ENCODE assay signal across 8 mouse cellular contexts in genomic region chr8:128685507-128686428, GRCm38 (mm10). TPM values are rescaled to one million over a fixed set of nuclear protein-coding genes. Genes with fewer than 3 reads are reported as not detected.
DNase-seq lines count a peak whose midpoint lies in the region; ATAC-seq and TF ChIP-seq lines count a peak whose summit lies in the region.

Gene Itgb1 (plus strand): TSS chr8:128685654.

- intact Hi-C loops in heart, adult 2 months (cut with DNase I) = loop anchor here (1.0 to 10.0 kb wide), 5 partner anchors 23 to 331 kb away; partner anchors contain the start of gene Nrp1

- peak within 1 kb of the TSS; percentile 73 for H3K4me3 ChIP-seq in bone marrow, adult 2 months (replicated peaks; ENCODE audit: control insufficient read depth, low read depth, low read length)
- peak within 1 kb of the TSS; percentile 94 for H3K4me3 ChIP-seq in embryonic facial prominence, embryonic 14.5 days (ENCODE audit: low read depth, low read length)
- H3K4me3 ChIP-seq in heart, adult 2 months = peak within 1 kb of the TSS; percentile 74
- peak within 1 kb of the TSS; percentile 83 for H3K4me3 ChIP-seq in limb, embryonic 12.5 days (replicated peaks)
- peak within 1 kb of the TSS; percentile 93 for H3K4me3 ChIP-seq in midbrain, embryonic 14.5 days (replicated peaks; ENCODE audit: low read depth, low read length)

- no peaks in the 10 kb centered on the region; the same call in 1 of the 2 replicates for H3K4me1 ChIP-seq in bone marrow, adult 2 months (ENCODE audit: control insufficient read depth, insufficient read depth, low read length)
- H3K4me1 ChIP-seq in embryonic facial prominence, embryonic 14.5 days (ENCODE audit: control insufficient read depth, insufficient read depth, low read length) = peaks cover 10% of the 10 kb centered on the region
- H3K4me1 ChIP-seq in heart, adult 2 months (ENCODE audit: control insufficient read depth, insufficient read depth, low read length) = peaks cover 11% of the 10 kb centered on the region
- H3K4me1 ChIP-seq in limb, embryonic 12.5 days (replicated peaks) = peaks cover 20% of the 10 kb centered on the region
- H3K4me1 ChIP-seq in midbrain, embryonic 14.5 days (ENCODE audit: control insufficient read depth, insufficient read depth, low read length) = peaks cover 26% of the 10 kb centered on the region

- H3K79me2 ChIP-seq in heart, adult 2 months (replicated peaks; ENCODE audit: control insufficient read depth, insufficient read depth, low read length) = peaks cover 6% of the 10 kb centered on the region; the same call in 1 of the 2 replicates

- no peaks in the 10 kb centered on the region for H3K27me3 ChIP-seq in embryonic facial prominence, embryonic 14.5 days (replicated peaks; ENCODE audit: control insufficient read depth, insufficient read depth, low read length)
- no peaks in the 10 kb centered on the region for H3K27me3 ChIP-seq in heart, adult 2 months (ENCODE audit: control insufficient read depth, insufficient read depth, low read length)
- no peaks in the 10 kb centered on the region for H3K27me3 ChIP-seq in limb, embryonic 12.5 days
- no peaks in the 10 kb centered on the region for H3K27me3 ChIP-seq in midbrain, embryonic 14.5 days (ENCODE audit: control insufficient read depth, insufficient read depth, low read length)

- under 1% methylated on average over 113 of the region's 113 CpGs for WGBS in bone marrow, adult 2 months
- 2% methylated on average over 46 of the region's 113 CpGs for whole genome bisulfite sequencing in embryonic facial prominence, embryonic 14.5 days
- under 1% methylated on average over 111 of the region's 113 CpGs for WGBS in heart, adult 2 months
- WGBS in limb, embryonic 12.5 days = under 1% methylated on average over 106 of the region's 113 CpGs
- under 1% methylated on average over 109 of the region's 113 CpGs for WGBS in midbrain, embryonic 14.5 days

- H3K4me2 ChIP-seq in embryonic facial prominence, embryonic 14.5 days (ENCODE audit: low read depth, low read length) = peak within 1 kb of the TSS; percentile 83
- peak within 1 kb of the TSS; percentile 67 for H3K4me2 ChIP-seq in limb, embryonic 12.5 days
- peak within 1 kb of the TSS; percentile 74 for H3K4me2 ChIP-seq in midbrain, embryonic 14.5 days (ENCODE audit: low read length)

- TF ChIP-seq CTCF in bone marrow, adult 2 months (IDR thresholded peaks at IDR 0.05; ENCODE audit: control insufficient read depth, insufficient read depth, low read length) = peak; percentile 39; the same call in 1 of the 2 replicates
- peak; percentile 68 for TF ChIP-seq CTCF in heart, adult 2 months (IDR thresholded peaks at IDR 0.05)

- peak; percentile 44; the same call in 1 of the 2 replicates for TF ChIP-seq POLR2A in bone marrow, adult 2 months (IDR thresholded peaks at IDR 0.05; ENCODE audit: borderline replicate concordance, control insufficient read depth, low read depth, low read length)
- TF ChIP-seq POLR2A in heart, adult 2 months (IDR thresholded peaks at IDR 0.05; ENCODE audit: insufficient read depth, low read depth, low read length) = peak; percentile 94

- no peaks in the 10 kb centered on the region for H3K9me3 ChIP-seq in embryonic facial prominence, embryonic 14.5 days (ENCODE audit: control insufficient read depth, low read length)
- no peaks in the 10 kb centered on the region for H3K9me3 ChIP-seq in limb, embryonic 12.5 days
- H3K9me3 ChIP-seq in midbrain, embryonic 14.5 days (ENCODE audit: control insufficient read depth, low read length) = no peaks in the 10 kb centered on the region

- peak; percentile 90 for DNase-seq in 416B (ENCODE audit: low read depth)
- peak; percentile 97 for DNase-seq in embryonic facial prominence, embryonic 14.5 days (ENCODE audit: low spot score)
- DNase-seq in heart, adult 2 months = peak; percentile 95 to 96
- peak; percentile 92 to 93 for DNase-seq in kidney, adult 8-10 months
- peak; percentile 97 for DNase-seq in midbrain, embryonic 14.5 days
- DNase-seq in spleen, adult 18-20 months = peak; percentile 73 to 80

- TF ChIP-seq EP300 in heart, adult 2 months (IDR thresholded peaks at IDR 0.05; ENCODE audit: insufficient read depth, low read depth, low read length) = 0 out of 2 replicates have a peak, but pooled peaks have one; percentile 49

- peak; percentile 95 for ATAC-seq in embryonic facial prominence, embryonic 14.5 days (ENCODE audit: low read depth)
- peak; percentile 95 for ATAC-seq in limb, embryonic 12.5 days (ENCODE audit: insufficient number of reproducible peaks, insufficient read depth, low FRiP score, low TSS enrichment, low read depth)
- ATAC-seq in midbrain, embryonic 14.5 days (ENCODE audit: low FRiP score, low TSS enrichment) = peak; percentile 94

- H3K9ac ChIP-seq in embryonic facial prominence, embryonic 14.5 days (ENCODE audit: low read depth, low read length) = peak within 1 kb of the TSS; percentile 100
- peak within 1 kb of the TSS; percentile 99 for H3K9ac ChIP-seq in heart, adult 2 months (ENCODE audit: low read depth, low read length)
- H3K9ac ChIP-seq in limb, embryonic 12.5 days (replicated peaks) = peak within 1 kb of the TSS; percentile 98
- peak within 1 kb of the TSS; percentile 99 for H3K9ac ChIP-seq in midbrain, embryonic 14.5 days (replicated peaks; ENCODE audit: low read length)

- H3K27ac ChIP-seq in bone marrow, adult 2 months (ENCODE audit: control insufficient read depth, insufficient read depth, low read depth, low read length, poor library complexity) = peak within 1 kb of the TSS; percentile 95
- H3K27ac ChIP-seq in embryonic facial prominence, embryonic 14.5 days (replicated peaks; ENCODE audit: low read depth, low read length) = peak within 1 kb of the TSS; percentile 99
- peak within 1 kb of the TSS; percentile 92 for H3K27ac ChIP-seq in heart, adult 2 months
- H3K27ac ChIP-seq in limb, embryonic 12.5 days = peak within 1 kb of the TSS; percentile 99
- peak within 1 kb of the TSS; percentile 100 for H3K27ac ChIP-seq in midbrain, embryonic 14.5 days (replicated peaks; ENCODE audit: low read depth, low read length)

- H3K36me3 ChIP-seq in embryonic facial prominence, embryonic 14.5 days (ENCODE audit: control insufficient read depth, insufficient read depth, low read length) = no peaks in the 10 kb centered on the region
- peaks cover 23% of the 10 kb centered on the region for H3K36me3 ChIP-seq in heart, adult 2 months (ENCODE audit: control insufficient read depth, insufficient read depth, low read length)
- H3K36me3 ChIP-seq in limb, embryonic 12.5 days = no peaks in the 10 kb centered on the region
- no peaks in the 10 kb centered on the region for H3K36me3 ChIP-seq in midbrain, embryonic 14.5 days (ENCODE audit: control insufficient read depth, insufficient read depth, low read length)

RNA-seq across cellular contexts. Expression of gene Itgb1, which starts in this region (rescaled TPM):
- 49.9 and 69.5 TPM in 2 replicates for polyA plus RNA-seq in bone marrow, adult 2 months (2011; ENCODE audit: insufficient read depth, insufficient read length, low replicate concordance, missing spikeins)
- 331 and 346 TPM in 2 replicates for polyA plus RNA-seq in embryonic facial prominence, embryonic 14.5 days (2014; fragmentation: Nextera tagmentation; extraction: Ambion mirVana)
- 100 to 1,000 TPM; 338 to 365 TPM for total RNA-seq in heart, adult 2 months (2021)
- 80.5 and 178 TPM in 2 replicates for polyA plus RNA-seq in heart, adult 2 months (2012; rRNA removed)
- polyA plus RNA-seq in limb, embryonic 12.5 days (2016; fragmentation: Nextera tagmentation; extraction: Ambion mirVana) = 202 and 215 TPM in 2 replicates
- 49.0 and 90.9 TPM in 2 replicates for polyA plus RNA-seq in midbrain, embryonic 14.5 days (2014; fragmentation: Nextera tagmentation; extraction: Ambion mirVana)

Comparison
In these comparisons a context has a peak if more than half of its experiments do, and no peak if none do; other contexts are left out.
1. Peak in every context shown above with its lines: DNase-seq, ATAC-seq, H3K4me3 ChIP-seq and H3K27ac ChIP-seq.